Mouse (Mus musculus) megakaryocyte, embryonic 14.5 days (primary cell): ENCODE measurements around the gene Slc35f6.

Experiments
- FLI1 ChIP-seq: IDR thresholded peaks from 2 replicates; pipeline ENCODE4 v1.6.1; 2012; ENCODE audit warnings: low read length, inconsistent platforms, mixed read lengths
- GATA1 ChIP-seq: IDR thresholded peaks from 3 replicates; pipeline ENCODE4 v1.6.1; 2012; ENCODE audit warnings: mixed read lengths, low read length, inconsistent platforms, borderline replicate concordance

- TF ChIP-seq GATA1 (no peak), FLI1 (no peak)
These were observed 11.3 kb downstream of the Slc35f6 start for GRCm38 (mm10) chr5:30659042-30659441.
